Mouse (Mus musculus) Patski (cell line): Measurements from ENCODE around the gene Spem1. TPM values are rescaled to one million over a fixed set of nuclear protein-coding genes. Genes with fewer than 3 reads are reported as not detected.
"Not testable (repeated sequence)": the region's sequence is repeated elsewhere in the genome, so short reads cannot be mapped to it uniquely, and the experiment has no call there.

Source experiments
- ATAC-seq: fragments of 100-300 bp; one replicate; pipeline ENCODE4 v1.8.0; 2021
- CTCF ChIA-PET: fragments of 350-600 bp; sonication (Branson Sonifier 250); formaldehyde crosslinking; loops from one replicate; lab custom pipeline; 2022; ENCODE audit warnings: inconsistent platforms; lab: Charles Lee
- POLR2A ChIA-PET: fragments of 350-600 bp; sonication (Branson Sonifier 250); formaldehyde crosslinking; loops from one replicate; lab custom pipeline; 2022; ENCODE audit warnings: antibody characterized with exemption, inconsistent platforms; lab: Charles Lee
- DNase-seq: peaks from one replicate; pipeline ENCODE4 v3.0.0-alpha.2; 2011; ENCODE audit warnings: low read depth, low spot score
- H3K27me3 ChIP-seq: fragments of 371-371 bp; one replicate; pipeline ENCODE4 v1.5.1; 2021
- CTCF ChIP-seq: fragments of 100-300 bp; IDR thresholded peaks from one replicate; pipeline ENCODE4 v1.5.1; 2021
- in situ Hi-C: fragments of 300-500 bp; cut with MboI; formaldehyde crosslinking; loops from 3 replicates; pipeline ENCODE4 v1.11.1; 2018; ENCODE audit warnings: low pct_unique_long_range_greater_than_20kb, mixed read lengths
- polyA plus RNA-seq: library from polyadenylated mRNA; unstranded; gene quantifications from one replicate; pipeline ENCODE4 v1.2.3, GENCODE M21; 2021

The Spem1 gene
- 0.09 TPM for polyA plus RNA-seq

DNA sequence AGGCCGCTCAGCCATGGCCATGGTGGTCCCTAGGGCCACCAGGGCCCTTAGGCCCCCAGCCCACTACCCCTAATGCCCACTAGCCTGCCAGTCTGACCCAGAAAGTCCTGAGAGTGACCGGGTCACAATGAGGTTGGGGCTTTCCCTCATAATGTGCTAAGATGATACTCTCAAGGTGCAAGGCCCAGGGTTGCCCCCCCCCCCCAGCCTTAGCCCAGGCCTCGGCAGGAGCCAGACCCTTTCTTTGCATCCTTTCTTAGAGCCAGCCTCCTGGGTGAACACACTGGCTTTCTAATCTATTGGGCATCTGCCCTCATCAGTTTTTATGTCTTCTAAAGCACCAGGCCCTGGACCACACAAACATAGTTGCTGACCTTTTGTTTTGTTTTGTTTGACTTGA, at the start of gene Spem1:
TSS of gene Spem1 (minus strand) at position 101 of the 400 bp plus-strand sequence.
- DNase-seq (no peak), ATAC-seq (no peak)
- in situ Hi-C loops: no loop called here
- CTCF ChIA-PET: no interaction called here
- POLR2A ChIA-PET: no interaction called here
- TF ChIP-seq CTCF: no peak
- H3K27me3 ChIP-seq: peaks cover 2% of the 10 kb centered on the region

DNA sequence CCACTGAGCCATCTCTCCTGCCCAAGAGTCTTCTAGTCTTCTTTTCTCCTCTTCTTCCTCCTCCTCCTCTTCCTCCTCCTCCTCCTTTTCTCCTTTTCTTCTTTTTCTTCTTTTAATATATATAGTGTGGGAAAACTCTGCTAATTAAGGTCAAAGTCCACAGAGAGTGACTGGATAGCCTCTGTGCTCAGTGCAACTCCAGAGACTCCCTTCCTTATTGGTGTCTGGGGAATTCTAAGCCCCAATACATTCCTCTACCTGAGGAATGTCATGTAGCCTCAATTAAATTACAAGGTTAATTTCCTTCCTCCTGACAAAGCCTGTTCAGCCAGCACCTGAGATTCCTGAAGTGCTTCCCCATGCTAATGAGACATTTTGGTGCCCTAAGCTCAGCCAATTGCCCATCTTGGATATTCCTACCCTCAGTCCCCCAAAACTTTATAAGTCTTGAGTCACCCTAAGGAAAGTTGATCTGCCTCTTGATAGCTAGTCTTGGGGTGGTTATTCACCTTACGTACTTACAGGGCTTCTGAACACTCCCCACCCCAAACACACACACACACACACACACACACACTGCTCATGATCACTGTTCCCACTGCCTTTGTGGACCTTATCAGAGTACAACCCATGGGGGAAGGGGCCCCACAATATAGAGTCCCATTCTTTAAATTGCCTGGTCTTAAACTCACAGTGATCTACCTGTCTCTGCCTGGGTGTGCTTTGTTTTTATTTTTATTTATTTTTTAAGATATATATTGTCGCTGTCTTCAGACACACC, 48.5 kb upstream of the Spem1 start:
- POLR2A ChIA-PET: interaction anchor here (1.5 kb wide), 1 partner anchor 20 kb away, joined by 4 read pairs; no protein-coding TSS in a partner anchor

GRCm38 (mm10) chr11:69867335-69867734, 45.4 kb upstream of the Spem1 start:
- in situ Hi-C loops: no loop called here
- no peak for TF ChIP-seq CTCF
- ATAC-seq (no peak), DNase-seq (no peak)
- ChIA-PET CTCF (interaction anchor here (1.3 kb wide), 1 partner anchor 9 kb away, joined by 3 read pairs; no protein-coding TSS in a partner anchor), POLR2A (no interaction called here)
- H3K27me3 ChIP-seq: peaks cover 16% of the 10 kb centered on the region

More for the DNA sequence above, 48.5 kb upstream of the Spem1 start:
- peaks cover 10% of the 10 kb centered on the region for H3K27me3 ChIP-seq
- CTCF ChIA-PET: no interaction called here
- no peak for TF ChIP-seq CTCF
- DNase-seq: no peak
- in situ Hi-C loops: no loop called here
- ATAC-seq: no peak

DNA sequence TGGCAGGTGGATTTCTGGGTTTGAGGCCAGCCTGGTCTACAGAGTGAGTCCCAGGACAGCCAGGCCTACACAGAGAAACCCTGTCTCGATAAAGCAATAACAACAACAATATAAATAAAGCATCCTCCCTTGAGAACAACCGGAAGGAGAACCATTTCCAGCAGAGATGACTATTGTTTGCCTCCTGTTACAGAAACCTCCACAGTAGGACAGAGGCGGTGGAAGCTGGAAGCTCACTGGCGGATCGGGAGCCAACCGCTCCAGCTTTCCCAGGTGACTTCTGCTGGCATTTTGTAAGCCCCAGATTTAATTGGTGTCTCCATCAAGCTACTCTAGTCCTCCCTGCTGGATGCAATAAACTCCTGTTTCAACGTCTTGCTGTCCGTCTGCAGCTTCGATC, 43.6 kb upstream of the Spem1 start:
- POLR2A ChIA-PET: no interaction called here
- TF ChIP-seq CTCF: no peak
- H3K27me3 ChIP-seq: peaks cover 19% of the 10 kb centered on the region
- CTCF ChIA-PET: interaction anchor here (1.4 kb wide), 1 partner anchor 59 kb away, joined by 3 read pairs; no protein-coding TSS in a partner anchor
- in situ Hi-C loops: no loop called here
- ATAC-seq (no peak), DNase-seq (no peak)

DNA sequence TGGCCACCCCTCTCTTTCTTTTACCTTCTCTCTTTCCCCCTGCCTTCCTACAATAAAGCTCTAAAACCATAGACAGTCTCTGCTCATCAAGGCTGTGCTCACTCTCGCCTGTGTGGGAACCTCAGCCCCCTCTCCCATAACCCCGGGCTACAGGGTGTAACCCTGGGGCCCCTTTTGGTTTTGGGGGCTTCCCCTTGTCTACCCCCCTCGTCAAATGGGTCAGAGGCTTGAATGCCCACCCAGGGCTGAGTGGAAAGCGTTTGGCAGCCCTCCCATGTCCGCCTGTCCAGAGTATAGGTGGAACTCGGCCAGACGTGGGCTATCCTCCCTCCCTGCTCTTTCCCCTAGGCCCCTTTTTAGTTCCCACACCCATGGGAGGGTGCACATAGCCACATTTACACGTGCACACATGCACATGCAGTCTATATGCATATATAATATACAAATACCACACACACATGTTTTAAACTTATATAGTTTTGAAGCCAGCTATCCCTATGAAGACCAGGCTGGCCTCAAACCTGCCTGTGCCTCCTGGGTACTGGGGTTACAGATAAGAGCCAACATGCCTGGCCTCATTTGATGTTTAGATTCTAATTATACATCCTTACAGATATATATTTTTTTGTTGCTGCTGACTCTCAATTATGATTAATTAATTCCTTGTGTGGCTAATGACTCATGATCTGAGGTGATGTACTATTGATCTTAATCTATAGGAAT, 42.3 kb upstream of the Spem1 start:
- TF ChIP-seq CTCF: no peak
- ATAC-seq (no peak), DNase-seq (no peak)
- peaks cover 24% of the 10 kb centered on the region for H3K27me3 ChIP-seq
- POLR2A ChIA-PET: no interaction called here
- CTCF ChIA-PET: interaction anchor here (1.4 kb wide), 1 partner anchor 58 kb away, joined by 3 read pairs; no protein-coding TSS in a partner anchor
- in situ Hi-C loops: no loop called here

GRCm38 (mm10) chr11:69863729-69864128, 41.7 kb upstream of the Spem1 start:
- H3K27me3 ChIP-seq: peaks cover 21% of the 10 kb centered on the region
- in situ Hi-C loops, ATAC-seq, POLR2A ChIA-PET, DNase-seq, CTCF ChIA-PET: not testable (repeated sequence)

- CTCF ChIA-PET: no interaction called here
- H3K27me3 ChIP-seq: peaks cover 18% of the 10 kb centered on the region
- in situ Hi-C loops: no loop called here
- TF ChIP-seq CTCF: no peak
- DNase-seq (no peak), ATAC-seq (no peak)
- POLR2A ChIA-PET: no interaction called here
These were observed 36.4 kb upstream of the Spem1 start, which contains the start of gene Tnk1 for GRCm38 (mm10) chr11:69858113-69858998. Gene Tnk1, minus strand, starts transcription at chr11:69858730.

DNA sequence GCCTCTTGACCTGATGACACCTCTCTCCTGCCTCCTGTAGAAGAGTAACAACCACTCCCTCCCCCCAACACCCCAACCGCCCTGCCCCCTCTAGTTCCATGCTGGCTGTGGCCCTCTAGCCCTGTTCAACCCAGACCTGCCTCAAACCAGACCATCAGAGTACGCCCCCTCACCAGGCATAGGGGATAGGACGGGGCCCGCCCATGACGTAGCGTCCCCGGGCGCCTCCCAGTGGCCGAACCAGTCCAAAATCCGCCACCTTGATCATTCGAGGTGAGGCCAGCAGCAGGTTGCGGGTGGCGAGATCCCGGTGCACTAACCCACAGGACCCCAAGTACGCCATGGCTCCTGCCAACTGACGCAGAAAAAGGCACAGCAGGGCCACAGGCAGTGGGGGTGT, 33.4 kb upstream of the Spem1 start:
- ATAC-seq: no peak
- H3K27me3 ChIP-seq: peaks cover 13% of the 10 kb centered on the region
- TF ChIP-seq CTCF: no peak
- ChIA-PET CTCF (interaction anchor here (1.4 kb wide), 1 partner anchor 50 kb away, joined by 3 read pairs; the partner anchor contains the start of gene Tmem102), POLR2A (interaction anchor here (0.5 to 1.5 kb wide), 2 partner anchors 17 to 798 kb away, joined by 3 read pairs; partner anchors contain the start of gene Tmem256)
- in situ Hi-C loops: no loop called here
- no peak for DNase-seq

GRCm38 (mm10) chr11:69854680-69855079, 32.7 kb upstream of the Spem1 start:
- ChIA-PET CTCF (interaction anchor here (1.4 kb wide), 1 partner anchor 49 kb away, joined by 3 read pairs; the partner anchor contains the start of gene Tmem102), POLR2A (interaction anchor here (1.5 kb wide), 1 partner anchor 16 kb away, joined by 3 read pairs; the partner anchor contains the start of gene Tmem256)
- no peak for TF ChIP-seq CTCF
- no peak for DNase-seq
- in situ Hi-C loops: no loop called here
- no peak for ATAC-seq
- peaks cover 6% of the 10 kb centered on the region for H3K27me3 ChIP-seq

GRCm38 (mm10) chr11:69853994-69854393, 32.0 kb upstream of the Spem1 start:
- ChIA-PET POLR2A (interaction anchor here (1.5 kb wide), 1 partner anchor 15 kb away, joined by 3 read pairs; the partner anchor contains the start of gene Tmem256), CTCF (interaction anchor here (1.4 kb wide), 1 partner anchor 48 kb away, joined by 3 read pairs; the partner anchor contains the start of gene Tmem102)
- H3K27me3 ChIP-seq: peaks cover 5% of the 10 kb centered on the region
- TF ChIP-seq CTCF: no peak
- no peak for DNase-seq
- in situ Hi-C loops: no loop called here
- no peak for ATAC-seq
